Mouse (Mus musculus): Measurements from ENCODE around the gene Hmgn2. TPM values are rescaled to one million over a fixed set of nuclear protein-coding genes. Genes with fewer than 3 reads are reported as not detected.

Hmgn2 gene
- 392 TPM for polyA plus RNA-seq (2017; shearing (Covaris generic))

DNA sequence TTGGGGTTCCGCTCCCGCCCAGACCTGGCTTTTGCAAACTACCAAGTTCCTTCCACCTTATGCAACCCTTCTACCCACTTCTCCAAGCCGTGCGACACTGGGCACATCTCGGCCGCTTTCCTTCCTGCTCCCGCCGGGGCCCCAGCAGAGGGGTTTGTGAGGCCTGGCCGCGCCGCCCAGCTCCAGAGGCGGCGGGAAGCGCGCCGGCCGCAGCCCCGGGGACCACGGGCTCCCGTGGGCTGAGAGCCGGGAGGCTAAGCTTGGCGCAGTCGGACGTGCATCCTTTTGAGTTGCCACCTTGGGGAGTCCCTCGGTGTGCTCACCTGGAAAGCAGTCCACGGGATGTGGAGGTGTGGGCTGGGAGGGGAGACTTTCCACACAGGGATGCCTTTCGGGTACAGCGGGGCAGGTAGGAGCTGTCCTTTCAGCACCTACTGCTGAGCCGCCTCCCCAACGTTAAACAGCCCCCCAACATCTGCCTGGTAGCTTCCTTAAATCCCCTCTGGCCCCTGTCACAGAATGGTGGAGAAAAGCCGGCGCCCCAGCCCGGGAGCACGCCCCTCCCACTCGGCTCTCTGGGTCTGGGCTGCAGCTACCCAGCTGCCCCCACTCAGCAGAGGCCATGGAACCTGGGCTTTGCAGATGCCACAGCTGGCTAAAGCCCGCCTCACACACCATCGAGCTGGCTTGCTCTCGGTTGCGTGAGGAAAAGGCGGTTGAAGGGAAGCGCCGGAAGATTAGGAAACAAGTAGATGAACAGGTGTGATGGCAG, at the start of gene Hmgn2:
Gene Hmgn2, minus strand, starts transcription at position 501 of the 772 bp plus-strand sequence.

DNA sequence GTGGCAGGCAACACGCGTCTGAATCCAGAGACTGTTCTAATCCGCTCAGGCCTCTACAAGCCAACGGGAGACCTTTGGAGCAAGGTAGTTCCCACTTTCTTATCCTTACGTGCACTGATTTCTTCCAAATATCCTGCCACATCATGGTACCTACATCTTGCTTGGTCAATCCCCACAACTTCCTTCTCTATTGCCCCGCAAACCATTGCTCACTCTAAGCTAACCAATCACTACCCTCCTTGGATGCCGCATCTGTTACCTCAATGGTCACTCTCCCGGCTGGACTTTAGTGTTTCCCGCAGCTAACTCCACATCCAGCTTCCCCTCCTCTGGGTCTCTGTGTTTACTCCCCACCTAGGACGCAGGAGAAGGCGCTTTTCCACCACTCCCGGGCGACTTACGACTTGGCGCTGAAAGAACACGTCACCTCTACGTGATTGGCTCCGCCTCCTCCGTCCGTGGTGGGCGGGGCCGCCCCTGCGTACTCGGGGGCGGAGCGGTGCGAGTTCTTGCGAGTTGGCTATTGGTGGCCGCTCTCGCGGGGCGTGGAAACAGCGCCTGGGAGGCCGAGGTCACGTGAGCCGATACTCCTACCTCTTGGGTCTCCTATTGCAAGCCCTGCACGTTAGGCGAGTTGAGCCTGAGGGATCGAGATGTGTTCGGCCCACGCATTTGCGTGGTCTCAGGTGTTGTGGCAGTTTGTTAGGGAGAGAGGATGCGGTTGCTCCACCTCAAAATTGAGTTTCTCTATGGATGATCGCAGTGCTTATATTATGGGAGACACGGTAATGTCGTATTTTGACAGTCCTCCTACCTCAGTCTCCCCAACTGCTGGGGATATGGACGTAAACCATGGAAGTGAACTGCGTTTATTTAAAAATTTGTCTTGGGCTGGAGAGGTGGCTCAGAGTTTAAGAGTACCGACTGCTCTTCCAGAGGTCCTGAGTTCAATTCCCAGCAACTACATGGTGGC, 32.3 kb upstream of the Hmgn2 start, which contains the start of gene Dhdds:
Gene Dhdds, minus strand, starts transcription at position 453 of the 973 bp plus-strand sequence.

Other genes with a start within 250 kb of the Hmgn2 start
- gene Arid1a, start 211.9 kb downstream of the Hmgn2 start, polyA plus RNA-seq (2017; shearing (Covaris generic)) = 32.8 TPM
- 295 TPM for gene Rps6ka1, start 80.9 kb downstream of the Hmgn2 start, polyA plus RNA-seq (2017; shearing (Covaris generic))
- 37.4 TPM for gene Dhdds, start 32.3 kb upstream of the Hmgn2 start, polyA plus RNA-seq (2017; shearing (Covaris generic))
- not detected for gene Lin28a, start 50.2 kb upstream of the Hmgn2 start, polyA plus RNA-seq (2017; shearing (Covaris generic))
- gene Zfp683, start 85.2 kb upstream of the Hmgn2 start, polyA plus RNA-seq (2017; shearing (Covaris generic)) = 1.5 TPM
- 15.4 TPM for gene Crybg2, start 92.2 kb upstream of the Hmgn2 start, polyA plus RNA-seq (2017; shearing (Covaris generic))
- 3,032 TPM for gene Cd52, start 126.4 kb upstream of the Hmgn2 start, polyA plus RNA-seq (2017; shearing (Covaris generic))
- gene Ubxn11, start 133.9 kb upstream of the Hmgn2 start, polyA plus RNA-seq (2017; shearing (Covaris generic)) = 41.2 TPM
- 1,513 TPM for gene Sh3bgrl3, start 160.1 kb upstream of the Hmgn2 start, polyA plus RNA-seq (2017; shearing (Covaris generic))
- 84.8 TPM for gene Cep85, start 218.5 kb upstream of the Hmgn2 start, polyA plus RNA-seq (2017; shearing (Covaris generic))
- not detected for gene Gm7534, start 234.4 kb upstream of the Hmgn2 start, polyA plus RNA-seq (2017; shearing (Covaris generic))